Mouse (Mus musculus) thymus, postnatal 25 days (tissue): Measurements from ENCODE around the gene Itga5.
A peak's percentile ranks its signal among the peaks of the same experiment; 100 is the strongest.

Experiments used
- DNase-seq: peaks from one replicate; pipeline ENCODE4 v3.0.0; 2022

The Itga5 gene

GRCm38 (mm10) chr15:103338829-103339165 lies 27.8 kb downstream of the Itga5 start:
- no peak for DNase-seq

- DNase-seq = no peak
Measured at GRCm38 (mm10) chr15:103336996-103337667, 29.4 kb downstream of the Itga5 start.

- DNase-seq = no peak
Measured at GRCm38 (mm10) chr15:103335488-103336235, 30.9 kb downstream of the Itga5 start.

GRCm38 (mm10) chr15:103335040-103335439 lies 31.5 kb downstream of the Itga5 start:
- DNase-seq = no peak

- DNase-seq = no peak
Measured at GRCm38 (mm10) chr15:103334194-103334593, 32.4 kb downstream of the Itga5 start.

- DNase-seq = no peak
Measured at GRCm38 (mm10) chr15:103333738-103334137, 32.8 kb downstream of the Itga5 start.

GRCm38 (mm10) chr15:103333081-103333615 lies 33.4 kb downstream of the Itga5 start:
- DNase-seq = no peak

- peak; percentile 86 for DNase-seq
Measured at GRCm38 (mm10) chr15:103323455-103324247, 42.9 kb downstream of the Itga5 start.

- no peak for DNase-seq
Measured at GRCm38 (mm10) chr15:103323070-103323454, 43.5 kb downstream of the Itga5 start.

GRCm38 (mm10) chr15:103322396-103322795 lies 44.2 kb downstream of the Itga5 start:
- DNase-seq = no peak

GRCm38 (mm10) chr15:103321076-103321475 lies 45.5 kb downstream of the Itga5 start:
- DNase-seq = no peak

- DNase-seq = no peak
Measured at GRCm38 (mm10) chr15:103318201-103318816, 48.3 kb downstream of the Itga5 start.

GRCm38 (mm10) chr15:103317731-103318130 lies 48.8 kb downstream of the Itga5 start:
- DNase-seq = no peak

GRCm38 (mm10) chr15:103317120-103317519 lies 49.4 kb downstream of the Itga5 start:
- DNase-seq = no peak

- DNase-seq = no peak
Measured at GRCm38 (mm10) chr15:103315979-103316776, 50.4 kb downstream of the Itga5 start.

GRCm38 (mm10) chr15:103315011-103315502 lies 51.5 kb downstream of the Itga5 start:
- no peak for DNase-seq

- DNase-seq = no peak
Measured at GRCm38 (mm10) chr15:103314181-103314580, 52.4 kb downstream of the Itga5 start.

GRCm38 (mm10) chr15:103313495-103314095 lies 53.0 kb downstream of the Itga5 start:
- DNase-seq = peak; percentile 46

GRCm38 (mm10) chr15:103310365-103310910 lies 56.1 kb downstream of the Itga5 start, which contains the start of gene Gpr84:
Gpr84 (minus strand) TSS chr15:103310612.
- DNase-seq = no peak

- DNase-seq = no peak
Measured at GRCm38 (mm10) chr15:103308876-103309580, 57.5 kb downstream of the Itga5 start.
